Mouse (Mus musculus): Measurements from ENCODE around the gene Lpar3. TPM values are rescaled to one million over a fixed set of nuclear protein-coding genes. Genes with fewer than 3 reads are reported as not detected.

Lpar3 gene
- polyA plus RNA-seq, 1 experiment, result 33.7 TPM

DNA sequence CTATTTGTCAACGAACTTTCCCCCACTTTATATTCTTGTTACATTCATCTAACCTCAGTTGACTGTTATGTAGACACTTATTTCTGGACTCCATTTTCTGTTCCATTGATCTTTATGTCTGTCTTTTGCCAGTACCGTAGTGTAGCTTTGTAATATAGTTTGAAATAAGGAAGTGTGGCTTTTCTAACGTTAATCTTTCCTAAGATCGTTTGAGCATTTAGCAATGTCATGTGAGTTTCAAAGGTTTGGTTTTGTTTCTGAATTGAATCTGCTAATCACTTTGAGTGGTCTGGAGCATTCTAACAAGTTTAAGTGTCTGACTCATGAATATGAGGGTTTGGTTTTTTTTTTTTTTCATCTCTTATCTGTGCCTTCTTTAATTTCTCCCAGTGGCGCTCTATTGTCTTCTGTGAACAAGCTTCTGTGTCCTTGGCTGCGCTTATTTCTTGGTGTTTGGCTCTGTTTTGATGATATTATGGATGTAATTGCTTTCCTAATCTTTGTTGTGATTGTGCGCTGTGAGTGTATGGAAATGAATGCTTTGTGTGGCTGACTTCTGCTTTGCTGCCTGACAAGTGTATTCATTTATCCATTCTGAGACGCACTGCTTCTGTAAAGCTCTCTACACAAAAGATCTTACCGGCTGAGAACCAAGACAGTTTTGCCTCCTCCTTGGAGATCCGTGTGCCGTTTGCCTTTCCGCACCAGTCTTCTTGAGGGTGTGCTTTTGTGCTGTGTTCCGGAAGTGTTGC is 8.0 kb downstream of the Lpar3 start:
- Histone ChIP-seq H3K27me3 (replicated peaks; ENCODE audit: control insufficient read depth, insufficient read depth, low read length) (no peaks in the 10 kb centered on the region), H3K27ac (ENCODE audit: insufficient read depth, low read depth, low read length) (no peak overlapping the region), H3K4me1 (ENCODE audit: control insufficient read depth, insufficient read depth, low read length) (peaks cover 22% of the 10 kb centered on the region), H3K36me3 (ENCODE audit: control insufficient read depth, insufficient read depth, low read length) (no peaks in the 10 kb centered on the region), H3K4me3 (ENCODE audit: insufficient read depth, low read depth, low read length) (no peak overlapping the region)
- DNase-seq, result no peak
- 81% methylated on average over 13 of the region's 13 CpGs for WGBS
- TF ChIP-seq CTCF (conservative IDR thresholded peaks at IDR 0.05; ENCODE audit: insufficient read depth, insufficient read length, low read depth, low read length) (no peak), POLR2A (IDR thresholded peaks at IDR 0.05; ENCODE audit: low read depth, low read length) (no peak)

DNA sequence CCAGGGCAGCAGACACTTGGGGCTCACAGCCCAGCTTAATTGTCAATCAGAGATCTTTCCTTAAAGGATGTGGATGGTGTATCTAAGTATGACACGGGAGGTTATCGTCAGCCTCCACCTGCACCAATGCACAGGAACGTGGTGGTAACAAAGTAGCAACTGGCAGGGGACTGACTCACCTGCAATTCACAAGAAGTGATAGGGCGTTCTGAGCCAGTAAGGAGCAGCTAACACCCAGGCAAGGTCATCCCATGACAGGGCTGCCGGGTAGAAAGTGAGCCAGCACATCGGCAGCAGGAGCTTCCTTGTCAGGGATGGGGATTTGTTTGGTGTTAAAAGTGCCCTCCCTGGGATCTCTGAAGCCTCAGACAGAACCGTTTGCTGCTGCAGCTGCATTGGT is 11.9 kb downstream of the Lpar3 start:
- H3K4me3 ChIP-seq (ENCODE audit: insufficient read depth, low read depth, low read length), result no peak overlapping the region
- DNase-seq, result no peak
- no peaks in the 10 kb centered on the region for H3K36me3 ChIP-seq (ENCODE audit: control insufficient read depth, insufficient read depth, low read length)
- TF ChIP-seq POLR2A (IDR thresholded peaks at IDR 0.05; ENCODE audit: low read depth, low read length) (no peak), CTCF (conservative IDR thresholded peaks at IDR 0.05; ENCODE audit: insufficient read depth, insufficient read length, low read depth, low read length) (no peak)
- H3K27me3 ChIP-seq (replicated peaks; ENCODE audit: control insufficient read depth, insufficient read depth, low read length), result no peaks in the 10 kb centered on the region
- WGBS, result 56% methylated on average over 7 of the region's 7 CpGs
- peaks cover 3% of the 10 kb centered on the region; the same call in 1 of the 2 replicates for H3K4me1 ChIP-seq (ENCODE audit: control insufficient read depth, insufficient read depth, low read length)
- H3K27ac ChIP-seq (ENCODE audit: insufficient read depth, low read depth, low read length), result no peak overlapping the region

DNA sequence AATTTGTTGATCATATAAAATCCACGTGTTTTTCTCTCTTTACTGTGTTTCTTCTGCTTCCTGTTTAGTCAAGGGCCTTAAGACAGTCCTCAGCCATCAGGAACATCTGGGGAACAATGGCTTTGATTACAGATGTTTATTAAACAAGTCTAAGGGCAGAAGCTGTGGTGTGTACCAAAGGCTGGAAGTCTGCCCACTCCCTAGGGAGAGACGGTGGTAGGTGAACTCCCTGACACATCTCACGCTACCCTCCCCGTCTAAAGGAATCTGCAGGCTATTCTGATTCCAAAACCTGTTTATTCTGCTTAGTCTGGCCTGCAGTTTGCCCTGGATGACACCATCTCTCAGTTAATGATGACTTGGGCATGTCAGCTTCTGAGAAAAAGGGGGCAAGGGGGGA is 13.0 kb downstream of the Lpar3 start:
- WGBS, result 45% methylated on average over 4 of the region's 4 CpGs
- H3K4me1 ChIP-seq (ENCODE audit: control insufficient read depth, insufficient read depth, low read length), result peaks cover 3% of the 10 kb centered on the region; the same call in 1 of the 2 replicates
- H3K4me3 ChIP-seq (ENCODE audit: insufficient read depth, low read depth, low read length), result no peak overlapping the region

DNA sequence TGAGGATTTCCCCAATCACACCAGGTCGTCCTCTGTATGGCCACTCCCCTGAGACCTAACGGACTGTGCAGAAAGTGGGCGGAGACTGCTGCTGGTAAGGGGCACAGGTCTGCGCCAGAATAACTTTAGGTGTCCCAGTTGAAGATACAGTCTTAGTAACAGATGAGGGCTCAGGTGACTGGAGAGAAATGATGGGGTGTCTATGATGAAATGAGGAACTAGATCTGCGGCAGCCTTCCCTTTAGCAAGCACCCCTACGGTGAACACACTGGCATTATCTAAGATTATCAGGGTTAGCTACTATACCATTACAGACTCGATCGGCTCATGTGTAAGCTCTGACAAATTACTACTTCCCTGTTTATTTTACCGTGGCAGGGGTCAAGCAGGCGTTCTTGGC is 13.8 kb downstream of the Lpar3 start:
- DNase-seq, result no peak
- Histone ChIP-seq H3K4me1 (ENCODE audit: control insufficient read depth, insufficient read depth, low read length) (peaks cover 5% of the 10 kb centered on the region; the same call in 1 of the 2 replicates), H3K27me3 (replicated peaks; ENCODE audit: control insufficient read depth, insufficient read depth, low read length) (no peaks in the 10 kb centered on the region), H3K27ac (ENCODE audit: insufficient read depth, low read depth, low read length) (no peak overlapping the region), H3K4me3 (ENCODE audit: insufficient read depth, low read depth, low read length) (no peak overlapping the region), H3K36me3 (ENCODE audit: control insufficient read depth, insufficient read depth, low read length) (no peaks in the 10 kb centered on the region)
- no peak for TF ChIP-seq POLR2A (IDR thresholded peaks at IDR 0.05; ENCODE audit: low read depth, low read length)
- TF ChIP-seq CTCF (conservative IDR thresholded peaks at IDR 0.05; ENCODE audit: insufficient read depth, insufficient read length, low read depth, low read length), result no peak
- WGBS, result 70% methylated on average over 10 of the region's 10 CpGs

More for the DNA sequence above, 13.0 kb downstream of the Lpar3 start:
- H3K36me3 ChIP-seq (ENCODE audit: control insufficient read depth, insufficient read depth, low read length), result no peaks in the 10 kb centered on the region
- H3K27me3 ChIP-seq (replicated peaks; ENCODE audit: control insufficient read depth, insufficient read depth, low read length), result no peaks in the 10 kb centered on the region
- H3K27ac ChIP-seq (ENCODE audit: insufficient read depth, low read depth, low read length), result no peak overlapping the region
- TF ChIP-seq POLR2A (IDR thresholded peaks at IDR 0.05; ENCODE audit: low read depth, low read length) (no peak), CTCF (conservative IDR thresholded peaks at IDR 0.05; ENCODE audit: insufficient read depth, insufficient read length, low read depth, low read length) (no peak)
- DNase-seq, result peak; percentile 53

GRCm38 (mm10) chr3:146236280-146236679 is 15.5 kb downstream of the Lpar3 start:
- WGBS, result 47% methylated on average over 8 of the region's 8 CpGs

GRCm38 (mm10) chr3:146237676-146238075 is 16.9 kb downstream of the Lpar3 start:
- WGBS, result 42% methylated on average over 5 of the region's 5 CpGs
- TF ChIP-seq CTCF (conservative IDR thresholded peaks at IDR 0.05; ENCODE audit: insufficient read depth, insufficient read length, low read depth, low read length) (no peak), POLR2A (IDR thresholded peaks at IDR 0.05; ENCODE audit: low read depth, low read length) (no peak)
- H3K4me1 ChIP-seq (ENCODE audit: control insufficient read depth, insufficient read depth, low read length), result peaks cover 7% of the 10 kb centered on the region; the same call in 1 of the 2 replicates
- peak overlapping the region; percentile 4; the same call in 1 of the 2 replicates for H3K27ac ChIP-seq (ENCODE audit: insufficient read depth, low read depth, low read length)
- H3K27me3 ChIP-seq (replicated peaks; ENCODE audit: control insufficient read depth, insufficient read depth, low read length), result no peaks in the 10 kb centered on the region
- H3K4me3 ChIP-seq (ENCODE audit: insufficient read depth, low read depth, low read length), result no peak overlapping the region
- peak; percentile 88 for DNase-seq
- no peaks in the 10 kb centered on the region for H3K36me3 ChIP-seq (ENCODE audit: control insufficient read depth, insufficient read depth, low read length)

More at GRCm38 (mm10) chr3:146236280-146236679, 15.5 kb downstream of the Lpar3 start:
- DNase-seq, result no peak
- no peak overlapping the region for H3K27ac ChIP-seq (ENCODE audit: insufficient read depth, low read depth, low read length)
- no peaks in the 10 kb centered on the region for H3K36me3 ChIP-seq (ENCODE audit: control insufficient read depth, insufficient read depth, low read length)
- no peak overlapping the region for H3K4me3 ChIP-seq (ENCODE audit: insufficient read depth, low read depth, low read length)
- TF ChIP-seq POLR2A (IDR thresholded peaks at IDR 0.05; ENCODE audit: low read depth, low read length) (no peak), CTCF (conservative IDR thresholded peaks at IDR 0.05; ENCODE audit: insufficient read depth, insufficient read length, low read depth, low read length) (no peak)
- H3K27me3 ChIP-seq (replicated peaks; ENCODE audit: control insufficient read depth, insufficient read depth, low read length), result no peaks in the 10 kb centered on the region
- H3K4me1 ChIP-seq (ENCODE audit: control insufficient read depth, insufficient read depth, low read length), result peaks cover 7% of the 10 kb centered on the region; the same call in 1 of the 2 replicates

DNA sequence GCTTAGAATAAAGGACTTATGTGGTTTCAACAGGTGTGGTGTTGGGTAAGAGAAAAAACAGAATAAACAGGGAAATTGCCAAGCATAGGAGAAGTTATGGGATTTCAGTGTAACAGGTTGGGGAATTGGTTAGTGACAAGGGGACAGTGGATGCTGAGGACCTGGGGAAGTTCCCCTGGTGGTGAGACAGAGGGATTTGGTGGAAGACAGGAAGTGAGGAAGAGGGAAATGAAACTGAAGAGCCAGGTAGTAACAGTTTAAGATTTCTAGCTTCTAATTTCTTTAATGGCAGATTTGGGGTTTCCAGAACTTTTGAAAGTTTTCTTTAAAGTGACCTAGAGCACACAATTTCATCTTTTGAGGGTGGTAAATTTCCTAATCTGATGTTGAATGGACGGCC is 23.9 kb downstream of the Lpar3 start:
- 79% methylated on average over 1 of the region's 1 CpGs for WGBS
- no peak overlapping the region for H3K27ac ChIP-seq (ENCODE audit: insufficient read depth, low read depth, low read length)
- H3K4me1 ChIP-seq (ENCODE audit: control insufficient read depth, insufficient read depth, low read length), result peaks cover under 1% of the 10 kb centered on the region; the same call in 1 of the 2 replicates
- H3K27me3 ChIP-seq (replicated peaks; ENCODE audit: control insufficient read depth, insufficient read depth, low read length), result no peaks in the 10 kb centered on the region
- no peak for DNase-seq
- TF ChIP-seq POLR2A (IDR thresholded peaks at IDR 0.05; ENCODE audit: low read depth, low read length) (no peak), CTCF (conservative IDR thresholded peaks at IDR 0.05; ENCODE audit: insufficient read depth, insufficient read length, low read depth, low read length) (no peak)
- H3K4me3 ChIP-seq (ENCODE audit: insufficient read depth, low read depth, low read length), result no peak overlapping the region
- no peaks in the 10 kb centered on the region for H3K36me3 ChIP-seq (ENCODE audit: control insufficient read depth, insufficient read depth, low read length)

Measured in kidney, adult 2 months (tissue).